Mouse (Mus musculus) bone marrow macrophage, adult 2 months (primary cell): ENCODE results near the gene Aicda.

Experiments
- CTCF ChIP-seq: IDR thresholded peaks from 2 replicates; pipeline ENCODE4 v1.5.1; 2012; ENCODE audit warnings: low read depth, mild to moderate bottlenecking, low read length, moderate library complexity
- POLR2A ChIP-seq: IDR thresholded peaks from 2 replicates; pipeline ENCODE4 v1.6.1; 2012; ENCODE audit warnings: mild to moderate bottlenecking, low read depth, low read length, borderline replicate concordance

GRCm38 (mm10) chr6:122571617-122571959 lies 18.0 kb downstream of the Aicda start:
- no peak for TF ChIP-seq CTCF
- TF ChIP-seq POLR2A = no peak
